Mouse (Mus musculus) frontal cortex, postnatal 36 days (tissue): Measurements from ENCODE around the gene Capg.
A peak's percentile ranks its signal among the peaks of the same experiment; 100 is the strongest.

Source experiments
- DNase-seq, 2 experiments: peaks; one replicate each; pipeline ENCODE4 v3.0.0; 2022; ENCODE audit warnings: low spot score in 2 of 2

Gene Capg

GRCm38 (mm10) chr6:72544283-72544987 is at the start of gene Capg:
Gene Capg, plus strand, starts transcription at chr6:72544391.
- no peak for DNase-seq

GRCm38 (mm10) chr6:72498950-72499349 is 45.2 kb upstream of the Capg start:
- no peak for DNase-seq

GRCm38 (mm10) chr6:72503309-72503708 is 40.9 kb upstream of the Capg start:
- no peak for DNase-seq

GRCm38 (mm10) chr6:72503939-72504338 is 40.3 kb upstream of the Capg start:
- no peak for DNase-seq

- DNase-seq = no peak
These were observed 38.1 kb upstream of the Capg start for GRCm38 (mm10) chr6:72506104-72506503.

GRCm38 (mm10) chr6:72508596-72508995 is 35.6 kb upstream of the Capg start:
- DNase-seq = no peak

- no peak for DNase-seq
These were observed 34.2 kb upstream of the Capg start for GRCm38 (mm10) chr6:72509872-72510435.

- peak; percentile 22 to 30 for DNase-seq
These were observed 33.3 kb upstream of the Capg start for GRCm38 (mm10) chr6:72510686-72511421.

GRCm38 (mm10) chr6:72512386-72513070 is 31.7 kb upstream of the Capg start:
- peak; percentile 90 to 95 for DNase-seq

GRCm38 (mm10) chr6:72513071-72513440 is 31.1 kb upstream of the Capg start:
- DNase-seq = no peak

GRCm38 (mm10) chr6:72515644-72516043 is 28.5 kb upstream of the Capg start:
- no peak for DNase-seq

GRCm38 (mm10) chr6:72518842-72519241 is 25.3 kb upstream of the Capg start:
- no peak for DNase-seq

GRCm38 (mm10) chr6:72519303-72519702 is 24.9 kb upstream of the Capg start:
- no peak for DNase-seq

- DNase-seq = peak; percentile 33 to 55
These were observed 24.1 kb upstream of the Capg start for GRCm38 (mm10) chr6:72519892-72520663.

GRCm38 (mm10) chr6:72520904-72521303 is 23.3 kb upstream of the Capg start:
- no peak for DNase-seq

- no peak for DNase-seq
These were observed 22.6 kb upstream of the Capg start, which contains the start of gene Sh2d6 for GRCm38 (mm10) chr6:72521607-72522006. Gene Sh2d6, minus strand, starts transcription at chr6:72521707.

GRCm38 (mm10) chr6:72522288-72522687 is 21.9 kb upstream of the Capg start:
- no peak for DNase-seq

GRCm38 (mm10) chr6:72523222-72523621 is 21.0 kb upstream of the Capg start:
- no peak for DNase-seq

GRCm38 (mm10) chr6:72524160-72524559 is 20.0 kb upstream of the Capg start:
- no peak for DNase-seq

- no peak for DNase-seq
These were observed 17.1 kb upstream of the Capg start for GRCm38 (mm10) chr6:72527070-72527469.

- DNase-seq = no peak
These were observed 15.6 kb upstream of the Capg start for GRCm38 (mm10) chr6:72528410-72529151.
